Mouse (Mus musculus) thymus, adult 2 months (tissue): ENCODE data around the gene Tmem178b.

Experiments used
- CTCF ChIP-seq: fragments of 200-500 bp; IDR thresholded peaks from 2 replicates; pipeline ENCODE4 v1.5.1; 2012; ENCODE audit warnings: mild to moderate bottlenecking, control low read depth, low read length, moderate library complexity, borderline replicate concordance; ENCODE audit not compliant: control insufficient read depth, poor library complexity, insufficient read depth; ENCODE audit errors: extremely low read depth
- POLR2A ChIP-seq: fragments of 200-500 bp; IDR thresholded peaks from 2 replicates; pipeline ENCODE4 v1.6.1; 2012; ENCODE audit warnings: mild to moderate bottlenecking, low read length, control low read depth, moderate library complexity; ENCODE audit not compliant: control insufficient read depth, poor library complexity, insufficient read depth; ENCODE audit errors: extremely low read depth

DNA sequence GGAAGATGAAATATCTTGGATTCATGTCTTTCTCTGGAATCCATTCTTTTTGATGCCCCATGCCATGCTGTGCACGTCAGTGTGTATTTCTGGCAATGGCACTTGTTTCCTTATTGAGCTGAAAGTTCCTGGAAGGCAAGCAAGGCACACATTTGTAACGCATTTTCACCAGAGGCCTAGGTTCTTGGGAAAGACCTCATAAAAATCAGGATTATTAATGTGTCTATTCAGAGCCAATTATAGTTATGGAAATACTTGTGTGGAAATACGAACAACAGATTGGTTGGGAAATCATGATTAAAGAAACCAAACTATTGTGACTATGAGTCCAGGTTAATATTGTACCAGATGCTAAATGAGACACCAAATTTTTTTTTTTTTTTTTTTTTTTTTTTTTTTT lies 3.4 kb downstream of the Tmem178b start:
- TF ChIP-seq CTCF = no peak
- no peak for TF ChIP-seq POLR2A
